Mouse (Mus musculus): ENCODE results near the gene Ncoa5.

Ncoa5 gene

DNA sequence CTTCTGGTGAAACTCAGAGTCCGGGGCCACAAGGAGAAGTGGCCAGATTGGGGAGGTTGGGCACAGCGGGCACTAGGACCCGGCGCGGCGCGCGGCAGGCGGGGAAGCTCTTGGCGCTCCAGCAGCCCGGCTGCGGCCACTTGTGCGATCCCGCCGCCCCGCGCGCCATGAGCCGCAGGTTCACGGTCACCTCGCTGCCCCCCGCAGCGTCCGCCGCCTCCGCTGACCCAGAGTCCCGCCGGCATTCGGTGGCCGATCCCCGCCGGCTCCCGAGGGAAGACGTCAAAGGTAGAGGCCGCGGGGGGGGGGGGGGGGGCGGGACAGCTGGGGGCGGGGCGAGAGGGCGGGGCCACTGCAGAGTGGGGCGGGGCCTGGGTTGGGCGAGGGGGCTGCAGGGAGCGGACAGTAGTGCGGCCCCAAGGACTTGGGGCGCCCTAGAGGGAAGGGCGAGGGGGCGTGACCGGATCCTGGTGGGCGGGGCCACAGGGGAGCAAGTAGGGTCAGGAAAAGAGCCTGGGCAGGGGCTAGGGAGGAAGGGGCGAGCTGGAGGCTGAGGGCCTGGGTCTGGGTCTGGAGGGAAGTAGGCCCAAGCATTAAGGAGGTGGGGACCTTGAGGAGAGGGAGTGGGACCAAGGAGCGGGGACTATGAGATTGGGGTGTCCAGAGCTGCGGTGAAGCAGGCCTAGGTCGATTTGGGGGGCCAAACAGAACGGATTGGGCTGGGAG is 73.8 kb downstream of the Ncoa5 start, which contains the start of gene Slc12a5:
Gene Slc12a5, plus strand, starts transcription at position 87 of the 726 bp plus-strand sequence.
- no peak for DNase-seq (ENCODE audit: low read depth, low spot score)

DNA sequence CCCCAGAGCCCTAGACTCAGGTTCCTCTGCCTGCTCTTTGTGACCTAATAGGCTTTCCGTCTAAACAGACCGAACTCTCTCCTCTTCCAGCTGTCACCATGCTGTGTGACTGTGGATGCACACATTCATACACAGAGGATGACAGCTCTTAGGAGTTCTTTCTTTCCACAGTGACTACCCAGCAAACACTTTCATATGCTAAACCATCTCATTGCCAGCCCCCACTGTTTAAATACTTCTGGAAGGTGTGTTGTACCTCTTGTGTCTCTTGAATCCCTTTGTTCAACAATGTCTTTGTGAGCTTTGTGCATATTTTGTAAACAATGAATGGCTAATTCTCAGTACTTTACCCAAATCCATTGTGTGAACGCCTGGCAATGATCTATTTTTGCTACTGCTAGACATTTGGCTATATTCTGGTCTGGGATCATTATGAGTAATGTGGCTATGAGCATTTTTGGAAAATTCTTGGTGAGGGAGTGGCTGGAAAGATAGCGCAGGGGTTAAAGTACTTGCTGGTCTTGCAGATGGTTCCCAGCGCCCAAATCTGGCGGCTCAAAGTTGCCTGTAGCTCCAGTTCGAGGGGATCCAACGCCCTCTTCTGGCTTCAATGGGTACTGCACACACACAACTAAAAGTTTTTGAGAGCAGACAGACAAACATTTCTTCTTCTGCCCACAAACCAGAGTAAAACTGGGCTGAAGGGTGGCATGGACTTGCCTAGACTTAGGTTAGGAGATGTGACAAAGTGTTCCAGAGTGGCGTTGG is 76.9 kb downstream of the Ncoa5 start:
- no peak for DNase-seq (ENCODE audit: low read depth, low spot score)

DNA sequence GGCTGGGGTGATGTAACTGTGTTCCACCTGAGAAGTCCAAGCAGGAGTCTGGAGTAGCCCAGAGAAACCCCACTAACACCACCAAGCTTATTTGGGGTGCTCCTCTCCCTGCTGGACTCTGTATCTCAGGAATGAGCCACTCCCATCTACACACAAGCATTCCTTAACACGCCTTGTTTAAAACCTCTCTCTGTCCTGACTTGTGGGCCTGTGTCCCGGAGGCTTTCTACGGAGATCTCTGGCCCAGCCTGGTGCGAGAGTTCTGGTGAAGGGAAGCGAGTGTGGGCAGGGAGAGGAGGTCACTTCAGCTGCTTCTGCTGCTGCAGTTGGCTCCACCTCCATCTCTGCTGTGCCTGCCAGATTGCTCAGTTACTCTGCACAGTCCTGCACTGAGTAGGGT is 78.5 kb downstream of the Ncoa5 start:
- DNase-seq (ENCODE audit: low read depth, low spot score), result no peak

DNA sequence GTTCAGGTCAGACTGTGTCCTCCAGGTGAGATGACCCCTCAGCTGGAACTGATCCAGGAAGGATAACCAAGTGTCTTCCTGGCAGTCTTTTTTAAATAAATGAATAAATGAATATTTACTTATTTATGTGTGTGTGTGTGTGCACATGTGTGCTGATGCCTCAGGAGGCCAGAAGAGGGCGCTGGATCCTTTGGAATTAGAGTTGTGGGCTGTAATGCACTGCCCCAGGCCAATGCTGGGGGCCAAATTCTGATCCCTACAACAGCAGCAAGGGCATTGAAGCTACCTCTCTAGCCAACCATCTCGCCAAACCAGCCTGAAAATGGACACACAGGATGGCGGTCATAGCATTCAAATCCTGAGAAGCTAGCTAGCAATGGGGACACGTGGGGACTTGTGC is 78.9 kb downstream of the Ncoa5 start:
- no peak for DNase-seq (ENCODE audit: low read depth, low spot score)

DNA sequence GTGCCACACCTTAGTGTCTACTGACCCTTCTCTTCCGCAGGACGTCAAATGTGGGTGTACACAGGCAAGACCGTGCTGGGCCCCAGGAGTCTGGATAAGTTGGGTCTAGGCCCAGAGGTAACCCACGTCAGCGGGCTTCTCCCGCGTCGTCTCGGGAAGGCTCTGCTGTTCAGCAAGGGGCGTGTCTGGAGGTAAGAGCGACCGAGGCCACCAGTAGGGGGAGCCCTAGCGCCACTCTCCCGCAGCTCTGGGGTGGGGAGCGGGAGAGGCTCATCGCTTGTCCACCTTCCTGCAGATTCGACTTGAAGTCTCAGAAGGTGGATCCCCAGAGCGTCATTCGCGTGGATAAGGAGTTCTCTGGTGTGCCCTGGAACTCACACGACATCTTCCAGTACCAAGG is 81.4 kb downstream of the Ncoa5 start:
- no peak for DNase-seq (ENCODE audit: low read depth, low spot score)

DNA sequence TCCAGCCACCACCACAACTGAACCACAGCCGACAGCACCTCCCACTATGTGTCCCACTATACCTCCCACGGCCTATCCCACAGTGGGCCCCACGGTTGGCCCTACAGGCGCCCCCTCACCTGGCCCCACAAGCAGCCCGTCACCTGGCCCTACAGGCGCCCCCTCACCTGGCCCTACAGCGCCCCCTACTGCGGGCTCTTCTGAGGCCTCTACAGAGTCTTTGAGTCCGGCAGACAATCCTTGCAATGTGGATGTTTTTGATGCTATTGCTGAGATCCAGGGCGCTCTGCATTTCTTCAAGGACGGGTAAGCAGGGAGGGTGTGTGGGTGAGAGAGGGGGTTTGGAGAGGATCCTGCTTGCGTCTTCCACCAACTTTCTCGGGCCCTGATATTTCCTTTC is 82.2 kb downstream of the Ncoa5 start:
- no peak for DNase-seq (ENCODE audit: low read depth, low spot score)

DNA sequence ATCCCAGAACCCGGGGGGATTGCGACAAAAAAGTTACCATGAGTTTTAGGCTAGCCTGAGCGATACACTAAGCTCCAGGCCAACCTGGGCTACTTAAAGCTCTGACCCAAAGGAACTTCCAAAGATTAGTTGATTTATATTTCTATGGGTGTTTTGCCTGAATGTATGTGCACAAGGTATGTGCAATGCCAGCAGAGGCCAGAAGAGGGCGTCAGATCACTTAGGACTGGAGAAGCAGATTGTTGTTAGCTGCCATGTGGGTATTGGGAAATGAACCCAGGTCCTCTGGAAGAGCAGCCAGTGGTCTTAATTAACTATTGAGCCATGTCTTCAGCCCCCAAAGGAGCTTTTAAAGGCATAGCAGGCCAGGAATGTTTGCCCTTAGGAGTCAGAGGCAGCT is 82.9 kb downstream of the Ncoa5 start:
- DNase-seq (ENCODE audit: low read depth, low spot score), result no peak

DNA sequence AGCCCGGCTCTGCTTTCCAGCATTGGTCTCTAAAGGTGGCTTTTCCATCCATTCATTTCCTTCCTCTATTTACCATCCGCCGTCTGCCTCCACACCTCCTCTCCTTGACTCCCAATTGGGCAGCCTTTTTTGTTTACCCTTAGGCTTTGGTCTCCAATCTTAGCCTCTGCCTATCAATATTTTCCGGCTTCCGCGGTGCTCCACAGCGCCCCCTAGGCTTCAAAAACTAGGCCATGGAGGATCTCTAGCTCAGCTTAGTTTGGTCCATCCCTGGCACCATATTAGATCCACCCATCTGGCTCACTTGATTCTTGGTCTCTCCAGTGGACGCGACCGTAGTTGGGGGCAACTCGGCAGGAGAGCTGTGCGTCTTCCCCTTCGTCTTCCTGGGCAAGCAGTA is 84.2 kb downstream of the Ncoa5 start:
- no peak for DNase-seq (ENCODE audit: low read depth, low spot score)
